Mouse (Mus musculus) Muller cell, postnatal 12 days (primary cell): ENCODE data around the gene Uqcr11.

ENCODE experiments used
- DNase-seq: peaks from one replicate; pipeline ENCODE4 v3.0.0-alpha.2; 2015; ENCODE audit errors: inconsistent ontology term

The Uqcr11 gene

DNA sequence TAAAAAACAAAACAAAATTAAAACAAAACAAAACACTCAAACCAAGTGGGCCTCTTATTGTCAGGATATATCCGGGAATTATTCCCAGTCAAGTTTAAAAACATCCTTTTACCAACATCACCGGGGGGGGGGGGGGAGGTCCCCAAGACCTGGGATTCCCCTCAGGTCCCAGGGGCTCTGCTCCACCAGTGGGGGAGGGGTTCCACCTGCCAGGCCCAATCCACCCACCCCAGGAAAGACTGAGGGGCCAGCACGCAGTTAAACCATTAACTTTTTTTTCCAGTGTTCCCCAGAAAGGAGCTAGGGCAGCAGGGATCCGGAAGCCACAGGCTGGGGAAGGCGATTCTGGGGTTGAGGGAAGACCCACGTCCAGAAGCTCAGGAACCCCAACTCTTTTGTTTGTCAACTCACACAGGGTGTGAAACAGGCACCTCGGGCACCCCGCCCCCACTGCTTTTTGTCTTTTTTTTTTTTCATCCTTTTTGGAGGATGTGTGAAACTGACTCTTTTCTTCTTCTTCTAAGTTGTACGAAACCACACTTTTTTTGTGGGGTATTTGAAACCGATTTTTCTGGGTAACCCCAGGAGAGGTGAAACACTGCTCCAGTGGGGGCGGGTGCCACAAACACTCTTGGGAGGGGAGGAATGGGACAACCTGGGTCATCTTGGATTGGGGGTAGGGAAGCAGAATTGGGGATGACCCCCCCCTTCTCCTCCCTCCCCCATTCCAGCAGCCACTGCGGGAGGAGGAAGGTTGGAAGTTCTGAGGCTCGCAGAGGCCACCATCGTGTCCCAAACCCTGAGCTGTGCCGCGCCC, 25.1 kb upstream of the Uqcr11 start:
- DNase-seq: no peak

DNA sequence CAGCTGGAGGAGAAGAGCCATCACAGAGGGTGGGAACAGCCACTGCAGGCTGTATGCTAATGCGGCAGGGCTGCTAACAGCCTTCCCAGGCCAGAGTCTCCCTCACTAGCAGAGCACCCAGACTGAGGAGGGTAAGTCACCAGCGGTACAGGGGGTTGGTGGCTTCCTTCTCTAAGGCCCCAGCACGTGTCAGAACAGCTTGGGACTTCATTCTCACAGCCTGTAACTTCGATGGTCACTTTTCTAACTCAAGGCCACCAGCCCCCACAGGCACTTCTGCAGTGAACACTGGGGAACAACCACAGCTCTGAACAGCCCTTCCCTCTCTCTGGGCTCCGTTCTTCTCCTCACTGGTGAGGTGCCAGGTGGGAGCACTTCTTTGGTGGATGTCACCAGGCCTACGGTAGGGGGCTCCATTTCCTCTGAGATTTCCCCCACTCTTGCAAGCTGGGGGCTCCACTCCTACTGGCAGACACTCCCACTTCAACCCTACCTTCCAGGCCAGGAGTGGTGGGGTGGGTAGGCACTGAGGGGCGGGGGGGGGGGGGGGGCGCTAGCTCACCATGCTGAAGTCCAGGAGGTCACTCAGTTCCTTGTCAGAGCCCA, 23.8 kb upstream of the Uqcr11 start:
- no peak for DNase-seq

DNA sequence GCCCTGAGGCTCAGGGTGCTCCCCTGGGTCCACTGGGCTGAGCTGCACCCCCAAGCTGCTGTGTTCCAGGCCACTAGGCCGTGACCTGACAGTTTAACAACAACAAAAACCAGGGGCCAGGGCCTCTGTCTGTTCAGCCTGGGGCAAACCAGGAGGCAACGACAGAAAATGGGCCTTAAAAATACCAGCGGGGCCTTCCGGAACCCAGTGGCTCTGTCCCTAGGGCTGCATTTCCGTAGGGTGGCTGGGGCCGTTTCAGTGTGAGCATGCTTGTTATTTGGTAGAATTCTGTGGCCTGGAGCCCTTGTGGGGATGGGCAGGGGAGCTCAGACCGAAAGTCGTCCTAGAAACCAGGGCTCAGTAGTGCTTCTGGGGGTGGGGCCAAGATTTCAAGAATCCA, 23.2 kb upstream of the Uqcr11 start:
- no peak for DNase-seq

DNA sequence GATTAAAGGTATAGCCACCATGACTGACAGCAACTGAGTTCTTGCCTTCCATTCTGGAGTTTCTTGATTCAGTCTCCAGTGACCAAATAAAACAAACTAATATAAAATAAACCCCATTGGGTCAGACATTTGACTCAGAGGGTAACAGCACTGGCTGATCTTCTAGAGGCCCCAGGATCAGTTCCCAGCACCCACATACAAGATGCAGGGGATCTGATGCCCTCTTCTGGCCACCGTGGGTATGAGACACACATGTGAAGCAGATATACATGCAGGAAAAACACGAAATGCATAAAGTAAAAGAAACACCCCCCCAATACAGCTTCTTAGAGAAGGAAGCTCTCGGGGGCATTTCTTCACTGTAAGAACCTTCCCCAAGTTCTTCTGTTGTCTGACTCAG, 18.4 kb upstream of the Uqcr11 start:
- DNase-seq: no peak

DNA sequence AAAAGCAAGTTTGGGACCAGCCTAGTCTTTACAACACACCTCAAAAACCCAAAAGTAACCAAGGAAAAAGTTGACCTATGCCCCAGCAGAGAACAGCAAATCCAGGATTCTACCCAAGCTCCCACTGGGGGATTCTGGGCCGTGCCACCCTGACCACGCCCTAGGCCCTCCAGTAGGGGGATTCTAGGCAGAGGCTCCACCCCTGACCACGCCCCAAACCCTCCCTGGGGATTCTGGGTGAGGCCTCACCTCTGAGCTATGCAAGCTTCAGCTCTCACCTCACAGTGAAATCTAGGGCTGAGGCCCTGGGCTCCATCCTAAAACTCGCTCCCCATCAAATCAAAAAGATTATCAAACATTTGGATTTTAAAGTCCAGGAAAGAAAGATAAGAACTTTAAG, 16.9 kb upstream of the Uqcr11 start:
- DNase-seq: no peak

- DNase-seq: no peak
Measured at GRCm38 (mm10) chr10:80421651-80422472, 15.2 kb upstream of the Uqcr11 start.

GRCm38 (mm10) chr10:80421208-80421607, 14.6 kb upstream of the Uqcr11 start:
- DNase-seq: no peak

DNA sequence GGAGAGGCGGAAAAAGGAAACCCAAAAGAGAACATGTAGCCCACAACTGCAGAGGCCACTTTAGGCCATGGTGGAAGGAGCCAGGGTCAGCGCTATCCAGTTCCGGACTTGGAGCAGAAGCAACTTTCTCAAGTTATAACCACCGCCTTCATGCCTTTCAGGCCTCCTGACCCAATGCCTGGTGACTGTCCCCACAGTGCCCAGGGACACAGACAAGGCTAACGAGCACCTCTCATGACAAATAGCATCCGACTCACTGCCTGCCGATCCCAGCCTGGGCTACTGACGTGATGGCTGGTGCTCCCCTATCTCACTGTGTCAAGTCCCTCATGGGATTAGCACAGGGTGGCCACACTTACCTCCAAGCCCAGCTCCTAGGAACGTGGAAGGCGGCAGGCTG, 14.1 kb upstream of the Uqcr11 start:
- DNase-seq: no peak

- DNase-seq: peak; percentile 63
Measured at GRCm38 (mm10) chr10:80419419-80419818, 12.8 kb upstream of the Uqcr11 start.

DNA sequence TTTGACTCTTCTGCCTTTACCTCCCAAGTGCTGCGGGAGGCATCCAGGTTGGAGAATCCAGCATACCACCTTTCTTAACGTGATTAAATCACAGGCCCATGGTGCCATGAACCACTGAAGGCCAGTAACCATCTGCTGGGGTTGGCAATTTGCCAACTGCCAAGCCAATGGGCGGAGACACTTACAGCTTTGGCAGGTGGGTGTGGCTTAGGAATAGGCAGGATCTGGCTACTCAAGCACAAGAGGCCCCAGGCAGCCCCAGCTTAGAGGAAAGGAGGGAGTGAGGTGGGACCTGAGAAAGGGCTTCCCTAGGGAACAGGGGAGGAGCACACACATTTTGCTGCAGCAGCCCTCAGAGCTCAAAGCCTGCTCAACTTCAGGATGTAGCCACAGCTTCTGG, 11.7 kb upstream of the Uqcr11 start:
- peak; percentile 65 for DNase-seq

DNA sequence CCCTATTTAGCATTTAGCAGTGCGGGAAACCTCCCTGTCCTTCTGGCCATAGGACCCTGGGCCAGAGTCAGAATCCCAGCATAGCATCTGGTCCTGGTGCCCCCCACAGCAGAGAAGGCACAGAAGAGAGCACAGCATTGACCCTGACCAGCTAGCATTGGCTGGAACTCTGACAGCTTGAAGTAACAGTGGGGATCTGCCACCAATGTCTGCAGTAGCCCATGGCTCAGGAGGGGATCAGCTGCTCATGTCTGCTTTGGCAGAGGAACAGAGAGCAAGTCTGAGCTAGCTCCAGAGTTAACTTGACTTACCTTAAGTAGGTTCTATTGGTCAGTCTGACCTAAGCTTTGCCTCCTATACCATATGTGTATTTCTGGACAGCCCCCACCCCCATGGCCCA, 11.2 kb upstream of the Uqcr11 start:
- no peak for DNase-seq

DNA sequence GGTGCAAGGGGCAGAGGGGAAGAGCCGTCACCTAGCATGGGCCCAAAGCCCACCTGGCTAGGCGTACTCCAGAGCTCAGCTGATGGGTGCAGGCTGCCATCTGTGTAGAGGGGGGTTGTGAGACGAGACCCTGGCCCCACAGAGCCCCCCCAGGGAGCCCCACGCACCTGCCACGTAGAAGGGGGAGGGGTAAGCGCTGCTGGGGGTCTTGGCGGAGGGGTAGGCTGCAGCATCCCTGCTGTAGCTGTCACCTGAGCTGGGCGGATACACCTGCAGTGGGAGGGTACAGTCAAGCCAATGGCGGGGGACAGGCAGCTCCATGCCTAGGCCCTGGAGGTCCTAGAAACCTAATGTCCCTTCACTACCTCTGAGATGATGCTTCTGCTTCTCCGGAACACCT, 10.7 kb upstream of the Uqcr11 start:
- DNase-seq: no peak

DNA sequence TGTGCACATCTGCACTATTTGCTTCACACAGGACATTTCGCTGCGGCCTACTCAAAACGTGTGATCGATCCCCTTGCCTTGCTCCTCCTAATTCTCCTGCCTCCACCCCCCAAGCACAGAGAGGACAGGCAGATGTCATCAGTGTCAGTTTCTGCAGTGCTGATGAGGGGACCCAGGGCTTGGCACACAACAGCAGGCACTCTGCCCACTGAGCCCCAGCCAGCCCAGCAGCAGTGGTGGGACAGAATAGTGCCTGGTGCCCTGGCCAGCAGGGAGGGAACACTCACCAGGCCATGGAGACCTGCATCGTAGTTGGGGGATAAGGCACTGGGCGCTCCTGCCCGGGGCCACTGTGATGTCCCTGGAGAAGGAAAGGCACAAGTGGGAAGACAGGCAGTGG, 8.9 kb upstream of the Uqcr11 start:
- DNase-seq: no peak

GRCm38 (mm10) chr10:80412656-80413541, 6.3 kb upstream of the Uqcr11 start:
- peak; percentile 93 for DNase-seq

GRCm38 (mm10) chr10:80407924-80408323, 1.3 kb upstream of the Uqcr11 start:
- DNase-seq: no peak

DNA sequence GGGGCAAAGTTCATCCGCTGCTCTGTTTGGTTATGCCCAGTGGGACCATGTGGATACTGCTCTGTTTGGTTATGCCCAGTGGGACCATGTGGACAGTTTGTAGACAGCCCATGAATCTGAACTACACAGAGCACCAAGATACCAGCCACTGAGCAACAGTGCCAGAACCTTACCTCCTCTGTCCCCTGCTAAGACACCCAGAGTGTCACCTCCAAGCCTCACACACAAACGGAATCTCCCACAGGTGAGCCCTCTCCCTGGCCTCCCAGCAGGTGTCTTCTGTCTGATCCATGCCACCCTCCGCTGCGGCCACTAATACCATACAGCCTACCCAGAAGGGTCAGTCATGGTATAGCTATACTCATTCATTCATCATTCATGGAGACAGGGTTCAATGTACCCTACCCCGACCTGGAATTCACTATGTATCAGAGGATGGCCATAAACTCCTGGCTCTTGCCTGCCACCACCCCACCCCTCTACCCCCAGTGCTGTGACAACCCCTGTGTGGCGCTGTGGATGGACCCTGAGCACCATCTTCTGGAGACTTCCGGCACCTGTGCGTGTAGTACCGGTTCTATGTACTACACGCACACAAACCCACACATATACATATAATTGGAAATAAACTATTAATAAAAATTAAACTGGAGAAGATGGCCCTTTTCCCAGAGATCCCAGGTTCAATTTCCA, 1.0 kb downstream of the Uqcr11 start:
- no peak for DNase-seq

GRCm38 (mm10) chr10:80403044-80403692, 3.5 kb downstream of the Uqcr11 start:
- DNase-seq: no peak

DNA sequence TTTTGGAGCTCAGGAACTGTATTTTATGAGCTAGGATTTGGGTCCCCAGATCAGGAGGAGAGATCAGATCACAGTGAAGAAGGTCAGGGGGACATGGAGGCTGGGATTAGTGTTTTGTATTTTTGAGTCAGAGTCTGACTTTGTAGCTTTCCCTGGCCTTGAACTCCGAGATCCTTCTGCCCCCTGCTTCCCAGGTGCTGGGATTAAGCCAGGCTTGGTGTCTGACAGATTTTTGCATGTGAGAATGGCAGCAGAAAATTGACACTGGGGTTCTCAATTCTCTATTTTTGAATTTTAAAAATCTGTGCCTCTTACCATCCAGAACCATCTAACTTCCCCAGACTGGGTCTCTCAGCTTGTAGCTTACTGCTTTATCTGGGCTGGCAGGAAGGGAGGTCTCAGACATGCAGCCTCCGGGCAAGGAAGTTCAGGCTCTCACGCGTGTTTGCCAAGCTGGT, 5.9 kb downstream of the Uqcr11 start:
- DNase-seq: no peak

DNA sequence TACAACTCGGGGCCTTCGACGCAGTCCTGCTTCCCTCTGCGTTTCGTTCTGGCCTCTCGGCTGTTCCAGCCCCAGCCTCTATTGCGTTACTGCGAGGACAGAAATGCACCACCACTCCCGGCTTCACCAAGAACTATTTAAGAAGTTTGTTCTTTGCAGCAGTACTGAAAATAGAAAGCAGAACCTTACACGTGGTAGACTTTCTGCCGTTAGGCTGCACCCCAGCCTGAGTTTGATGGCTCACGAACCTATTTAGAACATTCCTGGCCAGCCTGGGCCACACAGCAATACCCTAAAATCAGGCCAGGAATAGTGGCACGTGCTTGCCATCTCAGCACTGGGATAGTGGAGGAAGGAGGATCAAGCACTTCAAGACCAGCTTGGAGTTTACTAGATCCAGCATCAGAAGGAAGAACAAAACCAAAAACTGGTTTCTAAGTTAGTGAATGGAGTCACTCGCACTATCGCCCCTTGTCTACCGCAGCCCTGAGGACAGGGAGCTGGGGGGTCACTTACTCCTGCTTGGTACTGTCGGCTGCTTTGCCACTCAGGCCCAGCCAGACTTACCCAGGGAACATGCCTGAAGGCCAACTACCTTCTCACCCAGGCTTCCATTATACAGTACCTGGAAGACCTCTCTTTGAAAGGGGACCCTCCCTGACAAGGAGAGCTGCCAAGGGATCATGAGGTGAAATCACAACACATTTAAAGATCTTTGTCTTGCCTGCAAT, 6.5 kb downstream of the Uqcr11 start:
- no peak for DNase-seq
